Mouse (Mus musculus): ENCODE results near the gene Mettl24.

- TF ChIP-seq POLR2A (IDR thresholded peaks at IDR 0.05; ENCODE audit: borderline replicate concordance, insufficient read depth, low read length), result no peak
- no peak for TF ChIP-seq CTCF (IDR thresholded peaks at IDR 0.05; ENCODE audit: borderline replicate concordance, insufficient read depth, low read depth, low read length)
Measured at GRCm38 (mm10) chr10:40856703-40857102, 173.6 kb downstream of the Mettl24 start.

Measured in cerebellum, adult 2 months (tissue).